Mouse (Mus musculus) midbrain, embryonic 16.5 days (tissue): ENCODE results near the gene Rab6a. TPM values are rescaled to one million over a fixed set of nuclear protein-coding genes. Genes with fewer than 3 reads are reported as not detected.
A peak's percentile ranks its signal among the peaks of the same experiment; 100 is the strongest.
"Not testable (repeated sequence)": the region's sequence is repeated elsewhere in the genome, so short reads cannot be mapped to it uniquely, and the experiment has no call there.

Experiments used
- ATAC-seq: fragments of 200-750 bp; cut with Nextera tagmentation; 2 replicates; pipeline ENCODE4 v1.8.0; 2017; ENCODE audit warnings: moderate TSS enrichment
- H3K27ac ChIP-seq: fragments of 300-500 bp; sonication (generic); 2 replicates; pipeline ENCODE4 v1.5.1; 2014; ENCODE audit warnings: mild to moderate bottlenecking, low read length, mixed read lengths
- H3K27me3 ChIP-seq: fragments of 300-500 bp; sonication (generic); 2 replicates; pipeline ENCODE4 v1.6.1; 2014; ENCODE audit warnings: low read depth, low read length, mixed read lengths; ENCODE audit not compliant: control insufficient read depth, insufficient read depth
- H3K36me3 ChIP-seq: fragments of 300-500 bp; sonication (generic); 2 replicates; pipeline ENCODE4 v1.6.1; 2014; ENCODE audit warnings: mild to moderate bottlenecking, low read length, moderate library complexity, mixed read lengths; ENCODE audit not compliant: control insufficient read depth, insufficient read depth
- H3K4me1 ChIP-seq: fragments of 300-500 bp; sonication (generic); 2 replicates; pipeline ENCODE4 v1.6.1; 2014; ENCODE audit warnings: mild to moderate bottlenecking, low read length, mixed read lengths; ENCODE audit not compliant: control insufficient read depth, insufficient read depth
- H3K4me2 ChIP-seq: fragments of 300-500 bp; sonication (generic); 2 replicates; pipeline ENCODE4 v1.6.1; 2014; ENCODE audit warnings: mild to moderate bottlenecking, low read length, mixed read lengths
- H3K4me3 ChIP-seq: fragments of 300-500 bp; sonication (generic); 2 replicates; pipeline ENCODE4 v1.5.1; 2014; ENCODE audit warnings: low read depth, mild to moderate bottlenecking, low read length, moderate library complexity, mixed read lengths
- H3K9ac ChIP-seq: fragments of 300-500 bp; sonication (generic); 2 replicates; pipeline ENCODE4 v1.6.1; 2014; ENCODE audit warnings: low read depth, low read length, mixed read lengths
- H3K9me3 ChIP-seq: fragments of 300-500 bp; sonication (generic); replicated peaks from 2 replicates; pipeline ENCODE4 v1.6.1; 2014; ENCODE audit warnings: mild to moderate bottlenecking, low read length, mixed read lengths; ENCODE audit not compliant: control insufficient read depth, poor library complexity, severe bottlenecking
- WGBS: fragments of 180-500 bp; shearing (Covaris S2); extraction: QIAGEN DNeasy Blood & Tissue Kit; methylation state at CpG from one replicate; pipeline ENCODE4 v1.1.7; 2014; 5-methylcytosine and 5-hydroxymethylcytosine counted together
- polyA plus RNA-seq: library from polyadenylated mRNA; unstranded; fragments of >200 nt; fragmentation: Nextera tagmentation; extraction: Ambion mirVana; gene quantifications from 2 replicates; pipeline ENCODE4 v1.2.1, GENCODE M21; 2015

Rab6a gene
- 286 and 294 TPM in 2 replicates for polyA plus RNA-seq

GRCm38 (mm10) chr7:100607214-100608129 lies at the start of gene Rab6a:
Gene Rab6a (plus strand): TSS chr7:100607410.
- Histone ChIP-seq H3K9me3 (no peaks in the 10 kb centered on the region), H3K4me1 (peaks cover 14% of the 10 kb centered on the region), H3K36me3 (no peaks in the 10 kb centered on the region), H3K4me3 (peak within 1 kb of the TSS; percentile 100), H3K4me2 (peak within 1 kb of the TSS; percentile 64), H3K9ac (peak within 1 kb of the TSS; percentile 100), H3K27ac (peak within 1 kb of the TSS; percentile 99), H3K27me3 (no peaks in the 10 kb centered on the region; the same call in 1 of the 2 replicates)
- WGBS: under 1% methylated on average over 78 of the region's 105 CpGs
- ATAC-seq: peak; percentile 98

- no peaks in the 10 kb centered on the region for H3K9me3 ChIP-seq
- no peak overlapping the region for H3K27ac ChIP-seq
- no peaks in the 10 kb centered on the region for H3K36me3 ChIP-seq
- ATAC-seq: no peak
- no peak overlapping the region for H3K4me2 ChIP-seq
- H3K4me1 ChIP-seq: peaks cover 16% of the 10 kb centered on the region; the same call in 1 of the 2 replicates
- no peak overlapping the region for H3K4me3 ChIP-seq
- H3K9ac ChIP-seq: no peak overlapping the region
- no peaks in the 10 kb centered on the region for H3K27me3 ChIP-seq
- 82% methylated on average over 4 of the region's 4 CpGs for WGBS
Observed at GRCm38 (mm10) chr7:100559331-100559730, 47.9 kb upstream of the Rab6a start.

GRCm38 (mm10) chr7:100561861-100562587 lies 45.2 kb upstream of the Rab6a start:
- Histone ChIP-seq H3K27ac (peak overlapping the region; percentile 76), H3K9me3 (no peaks in the 10 kb centered on the region), H3K36me3 (0 out of 2 replicates have a peak, but pooled peaks cover 3% of the 10 kb centered on the region), H3K4me2 (no peak overlapping the region), H3K27me3 (no peaks in the 10 kb centered on the region), H3K4me1 (peaks cover 3% of the 10 kb centered on the region; the same call in 1 of the 2 replicates), H3K9ac (no peak overlapping the region), H3K4me3 (no peak overlapping the region)
- WGBS: 33% methylated on average over 11 of the region's 11 CpGs
- peak; percentile 39; the same call in 1 of the 2 replicates for ATAC-seq

- not testable (repeated sequence) for ATAC-seq, H3K4me1 ChIP-seq, H3K27me3 ChIP-seq
Observed at GRCm38 (mm10) chr7:100567238-100567637, 40.0 kb upstream of the Rab6a start.

GRCm38 (mm10) chr7:100569907-100570306 lies 37.3 kb upstream of the Rab6a start:
- Histone ChIP-seq H3K4me3 (no peak overlapping the region), H3K27ac (no peak overlapping the region), H3K4me2 (no peak overlapping the region), H3K36me3 (peaks cover 2% of the 10 kb centered on the region; the same call in 1 of the 2 replicates), H3K9me3 (0 out of 2 replicates have a peak, but pooled peaks cover 2% of the 10 kb centered on the region), H3K4me1 (no peaks in the 10 kb centered on the region), H3K27me3 (no peaks in the 10 kb centered on the region), H3K9ac (no peak overlapping the region)
- ATAC-seq: no peak

More at GRCm38 (mm10) chr7:100567238-100567637, 40.0 kb upstream of the Rab6a start:
- 70% methylated on average over 5 of the region's 5 CpGs for WGBS
- not testable (repeated sequence) for H3K4me2 ChIP-seq, H3K9me3 ChIP-seq, H3K4me3 ChIP-seq, H3K27ac ChIP-seq, H3K9ac ChIP-seq, H3K36me3 ChIP-seq

GRCm38 (mm10) chr7:100570930-100571715 lies 36.1 kb upstream of the Rab6a start:
- 85% methylated on average over 3 of the region's 3 CpGs for WGBS
- H3K4me2 ChIP-seq: no peak overlapping the region
- no peaks in the 10 kb centered on the region for H3K27me3 ChIP-seq
- no peak overlapping the region for H3K4me3 ChIP-seq
- H3K4me1 ChIP-seq: no peaks in the 10 kb centered on the region
- H3K9ac ChIP-seq: no peak overlapping the region
- ATAC-seq: no peak
- H3K27ac ChIP-seq: no peak overlapping the region
- 0 out of 2 replicates have a peak, but pooled peaks cover 2% of the 10 kb centered on the region for H3K9me3 ChIP-seq
- peaks cover 2% of the 10 kb centered on the region; the same call in 1 of the 2 replicates for H3K36me3 ChIP-seq

- WGBS: 83% methylated on average over 4 of the region's 4 CpGs
- H3K27me3 ChIP-seq: no peaks in the 10 kb centered on the region
- H3K4me2 ChIP-seq: no peak overlapping the region
Observed at GRCm38 (mm10) chr7:100572061-100572460, 35.1 kb upstream of the Rab6a start.

GRCm38 (mm10) chr7:100572704-100573103 lies 34.5 kb upstream of the Rab6a start:
- Histone ChIP-seq H3K4me2 (no peak overlapping the region), H3K27me3 (no peaks in the 10 kb centered on the region), H3K9ac (no peak overlapping the region), H3K4me3 (no peak overlapping the region), H3K9me3 (0 out of 2 replicates have a peak, but pooled peaks cover 1% of the 10 kb centered on the region), H3K36me3 (no peaks in the 10 kb centered on the region), H3K27ac (no peak overlapping the region), H3K4me1 (no peaks in the 10 kb centered on the region)
- WGBS: 82% methylated on average over 4 of the region's 4 CpGs
- no peak for ATAC-seq

More at GRCm38 (mm10) chr7:100572061-100572460, 35.1 kb upstream of the Rab6a start:
- ATAC-seq: no peak
- H3K27ac ChIP-seq: no peak overlapping the region
- no peaks in the 10 kb centered on the region for H3K4me1 ChIP-seq
- peaks cover 2% of the 10 kb centered on the region; the same call in 1 of the 2 replicates for H3K36me3 ChIP-seq
- no peak overlapping the region for H3K4me3 ChIP-seq
- 0 out of 2 replicates have a peak, but pooled peaks cover 2% of the 10 kb centered on the region for H3K9me3 ChIP-seq
- H3K9ac ChIP-seq: no peak overlapping the region
